Comparison of ENCODE assay signal across 2 mouse cellular contexts in genomic region chr1:151702816-151703215, GRCm38 (mm10).
A peak's percentile ranks its signal among the peaks of the same experiment; 100 is the strongest.
TF ChIP-seq lines count a peak whose summit lies in the region.

No protein-coding gene starts in this region.

TF ChIP-seq in CH12.LX, 34 proteins besides CTCF, POLR2A, EP300 and RAD21:
- TF ChIP-seq KAT2A (IDR thresholded peaks at IDR 0.05; ENCODE audit: insufficient replicate concordance, low read length) = no peak
- TF ChIP-seq SMC3 (IDR thresholded peaks at IDR 0.05; ENCODE audit: low read depth, low read length) = peak; percentile 29
- peak; percentile 63; the same call in 1 of the 2 replicates for TF ChIP-seq IRF4 (IDR thresholded peaks at IDR 0.05; ENCODE audit: low read depth, low read length)

TF ChIP-seq in MEL, 35 proteins besides CTCF, POLR2A, EP300 and RAD21:
- TF ChIP-seq HCFC1 (IDR thresholded peaks at IDR 0.05; ENCODE audit: low read depth, low read length) = no peak
- no peak for TF ChIP-seq MEF2A (IDR thresholded peaks at IDR 0.05; ENCODE audit: extremely low read depth, insufficient replicate concordance, low read depth, low read length, poor library complexity, severe bottlenecking)
- no peak for TF ChIP-seq NRF1 (IDR thresholded peaks at IDR 0.05; ENCODE audit: insufficient read depth, low read depth, low read length, poor library complexity, severe bottlenecking)
- TF ChIP-seq MYB (IDR thresholded peaks at IDR 0.05; ENCODE audit: low read depth, low read length) = no peak
- no peak for TF ChIP-seq USF2 (IDR thresholded peaks at IDR 0.05; ENCODE audit: borderline replicate concordance in 1 of 2, insufficient read depth in 1 of 2, low read depth in 1 of 2, low read length in 2 of 2)
- TF ChIP-seq ELF1 (IDR thresholded peaks at IDR 0.05; ENCODE audit: low read depth, low read length) = no peak
- TF ChIP-seq ZC3H11A (IDR thresholded peaks at IDR 0.05; ENCODE audit: low read depth, low read length) = 0 out of 2 replicates have a peak, but pooled peaks have one; percentile 28
- no peak for TF ChIP-seq TAL1 (IDR thresholded peaks at IDR 0.05; ENCODE audit: low read length)
- TF ChIP-seq NELFE (IDR thresholded peaks at IDR 0.05; ENCODE audit: low read depth, low read length) = no peak
- peak; percentile 56 for TF ChIP-seq SMC3 (IDR thresholded peaks at IDR 0.05; ENCODE audit: low read depth, low read length)
- no peak for TF ChIP-seq ETS1 (IDR thresholded peaks at IDR 0.05; ENCODE audit: low read depth, low read length)
- TF ChIP-seq GATA1 (IDR thresholded peaks at IDR 0.05; ENCODE audit: low read depth, low read length) = no peak
